Mouse (Mus musculus): ENCODE data around the gene Tm6sf1. TPM values are rescaled to one million over a fixed set of nuclear protein-coding genes. Genes with fewer than 3 reads are reported as not detected.

Tm6sf1 gene
- polyA plus RNA-seq, 1 experiment from 2014 or later: 20.0 TPM

DNA sequence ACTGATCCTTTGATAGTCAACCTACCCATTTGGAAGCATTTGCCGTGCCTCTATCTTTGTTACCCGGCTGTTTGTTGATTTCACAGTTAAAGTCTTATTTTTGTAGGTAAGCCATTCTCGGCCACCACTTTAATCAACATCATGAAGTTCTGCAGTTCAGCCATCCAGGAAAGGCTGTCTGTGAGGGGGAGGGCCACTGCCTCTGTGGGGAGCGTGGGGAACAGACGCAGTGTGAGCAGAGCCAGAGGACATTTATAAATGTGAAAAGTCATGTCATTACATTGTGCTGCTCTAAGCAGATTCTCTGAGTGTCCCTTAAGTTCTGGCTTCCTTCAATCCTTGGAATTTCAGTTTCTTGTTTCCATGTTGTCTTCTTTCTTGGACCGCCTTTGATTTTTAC is 8.6 kb upstream of the Tm6sf1 start:
- 73% methylated on average over 6 of the region's 6 CpGs for WGBS
- Histone ChIP-seq H3K9me3 (no peaks in the 10 kb centered on the region), H3K27ac (replicated peaks) (no peak overlapping the region), H3K27me3 (replicated peaks) (no peaks in the 10 kb centered on the region), H3K4me3 (no peak overlapping the region), H3K36me3 (no peaks in the 10 kb centered on the region), H3K9ac (no peak overlapping the region), H3K4me2 (no peak overlapping the region), H3K4me1 (peaks cover 19% of the 10 kb centered on the region)
- ATAC-seq (ENCODE audit: extremely low read depth, insufficient number of reproducible peaks, low FRiP score, low TSS enrichment): no peak

- Histone ChIP-seq H3K9me3 (no peaks in the 10 kb centered on the region), H3K27me3 (replicated peaks) (0 out of 2 replicates have a peak, but pooled peaks cover 4% of the 10 kb centered on the region), H3K9ac (no peak overlapping the region), H3K4me2 (no peak overlapping the region), H3K4me1 (peaks cover 21% of the 10 kb centered on the region), H3K36me3 (no peaks in the 10 kb centered on the region), H3K27ac (replicated peaks) (no peak overlapping the region), H3K4me3 (no peak overlapping the region)
- WGBS: 70% methylated on average over 3 of the region's 3 CpGs
- ATAC-seq (ENCODE audit: extremely low read depth, insufficient number of reproducible peaks, low FRiP score, low TSS enrichment): no peak
These were observed 7.1 kb upstream of the Tm6sf1 start for GRCm38 (mm10) chr7:81851706-81852105.

DNA sequence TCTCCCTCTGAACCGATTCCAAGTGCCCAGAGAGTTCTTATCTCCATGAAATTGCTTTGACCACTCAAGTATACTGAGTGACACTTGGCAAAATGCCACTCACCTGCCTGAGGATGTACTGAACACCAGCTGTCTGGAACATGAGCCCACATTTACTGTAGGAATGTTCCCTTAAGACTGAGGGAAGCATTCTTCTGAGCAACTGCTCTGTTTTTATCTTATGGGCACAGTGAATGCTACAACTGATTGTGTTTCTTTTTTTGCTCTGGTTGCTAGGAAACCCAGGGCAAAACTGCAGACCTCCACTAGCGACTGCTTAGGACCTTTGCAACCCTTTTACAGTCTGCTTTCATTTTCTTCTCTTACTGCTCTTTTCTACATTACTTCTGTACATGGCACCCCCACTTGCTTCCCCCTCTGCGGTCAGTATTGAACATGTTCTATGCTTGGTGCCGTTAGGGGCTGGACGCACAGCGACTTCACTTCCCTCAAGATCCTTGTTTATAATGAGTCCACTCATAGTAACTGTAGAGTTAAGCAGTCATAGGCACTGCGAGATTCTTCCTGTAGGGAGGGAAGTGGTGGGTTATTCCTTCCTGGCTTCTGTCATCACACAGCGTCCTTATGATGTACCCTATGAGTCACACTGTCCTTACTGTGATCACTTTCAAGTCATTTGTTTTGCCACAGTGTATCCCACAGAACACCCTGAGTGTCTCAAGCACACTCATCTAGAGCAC is 4.1 kb upstream of the Tm6sf1 start:
- Histone ChIP-seq H3K4me3 (peak overlapping the region; percentile 31), H3K36me3 (no peaks in the 10 kb centered on the region), H3K9me3 (no peaks in the 10 kb centered on the region), H3K27ac (replicated peaks) (peak overlapping the region; percentile 74), H3K4me2 (peak overlapping the region; percentile 61), H3K27me3 (replicated peaks) (peaks cover 11% of the 10 kb centered on the region; the same call in 1 of the 2 replicates), H3K9ac (peak overlapping the region; percentile 61), H3K4me1 (peaks cover 33% of the 10 kb centered on the region)
- peak; percentile 12; the same call in 1 of the 2 replicates for ATAC-seq (ENCODE audit: extremely low read depth, insufficient number of reproducible peaks, low FRiP score, low TSS enrichment)
- 36% methylated on average over 8 of the region's 8 CpGs for WGBS

GRCm38 (mm10) chr7:81855694-81856093 is 3.1 kb upstream of the Tm6sf1 start, which contains the start of gene Gm10160:
Gm10160 (minus strand) TSS chr7:81855794.
- no peaks in the 10 kb centered on the region for H3K9me3 ChIP-seq
- H3K36me3 ChIP-seq: no peaks in the 10 kb centered on the region
- H3K9ac ChIP-seq: peak within 1 kb of the TSS; percentile 61
- no peak for ATAC-seq (ENCODE audit: extremely low read depth, insufficient number of reproducible peaks, low FRiP score, low TSS enrichment)
- WGBS: 80% methylated on average over 1 of the region's 1 CpGs
- peak within 1 kb of the TSS; percentile 31 for H3K4me3 ChIP-seq
- peak within 1 kb of the TSS; percentile 74 for H3K27ac ChIP-seq (replicated peaks)
- peaks cover 11% of the 10 kb centered on the region; the same call in 1 of the 2 replicates for H3K27me3 ChIP-seq (replicated peaks)
- H3K4me2 ChIP-seq: peak within 1 kb of the TSS; percentile 61
- peaks cover 42% of the 10 kb centered on the region for H3K4me1 ChIP-seq

DNA sequence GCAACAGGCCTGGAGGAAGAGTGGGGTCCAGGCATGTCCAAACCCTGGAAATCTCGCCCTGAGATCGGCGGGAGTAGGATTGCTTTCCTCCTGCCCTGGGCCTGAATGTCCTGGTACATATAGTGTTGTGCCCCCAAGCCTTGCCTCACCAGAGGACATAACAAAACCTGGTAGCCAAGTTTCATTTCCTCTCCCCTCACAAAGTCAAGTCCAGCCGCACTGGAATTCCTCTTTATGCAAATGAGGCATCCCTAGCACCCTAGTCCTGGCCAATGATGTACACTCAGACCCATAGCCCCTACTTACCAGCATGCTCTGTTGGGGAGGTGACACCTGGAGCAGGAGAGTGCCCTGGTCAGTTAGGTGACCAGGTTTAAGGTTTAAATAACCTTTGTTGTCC is 2.6 kb upstream of the Tm6sf1 start:
- WGBS: 78% methylated on average over 4 of the region's 4 CpGs
- no peak overlapping the region for H3K4me3 ChIP-seq
- no peaks in the 10 kb centered on the region for H3K36me3 ChIP-seq
- peaks cover 46% of the 10 kb centered on the region for H3K4me1 ChIP-seq
- peaks cover 11% of the 10 kb centered on the region; the same call in 1 of the 2 replicates for H3K27me3 ChIP-seq (replicated peaks)
- no peak overlapping the region for H3K9ac ChIP-seq
- no peak overlapping the region for H3K27ac ChIP-seq (replicated peaks)
- no peak overlapping the region for H3K4me2 ChIP-seq
- ATAC-seq (ENCODE audit: extremely low read depth, insufficient number of reproducible peaks, low FRiP score, low TSS enrichment): no peak
- no peaks in the 10 kb centered on the region for H3K9me3 ChIP-seq

DNA sequence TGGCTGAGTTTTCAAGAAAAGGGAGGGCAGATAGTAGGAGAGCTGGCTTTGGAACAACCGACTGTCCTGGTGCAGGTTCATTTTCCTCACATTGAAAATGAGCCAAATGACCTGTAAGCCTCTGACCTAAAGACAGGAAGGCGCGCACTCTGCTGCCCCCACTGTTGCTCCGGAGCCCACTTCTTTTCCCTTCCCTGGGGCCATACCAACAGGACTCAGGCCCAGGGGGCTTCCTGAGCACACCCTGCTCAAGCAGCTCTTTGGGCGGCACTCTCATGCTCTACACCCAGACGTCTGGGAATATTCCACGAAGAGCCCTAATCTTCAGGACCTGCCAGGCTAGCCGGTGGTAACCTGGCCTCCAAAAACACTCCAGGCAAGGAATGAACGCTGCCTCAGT is 565 bp upstream of the Tm6sf1 start:
- H3K27ac ChIP-seq (replicated peaks): no peak overlapping the region

DNA sequence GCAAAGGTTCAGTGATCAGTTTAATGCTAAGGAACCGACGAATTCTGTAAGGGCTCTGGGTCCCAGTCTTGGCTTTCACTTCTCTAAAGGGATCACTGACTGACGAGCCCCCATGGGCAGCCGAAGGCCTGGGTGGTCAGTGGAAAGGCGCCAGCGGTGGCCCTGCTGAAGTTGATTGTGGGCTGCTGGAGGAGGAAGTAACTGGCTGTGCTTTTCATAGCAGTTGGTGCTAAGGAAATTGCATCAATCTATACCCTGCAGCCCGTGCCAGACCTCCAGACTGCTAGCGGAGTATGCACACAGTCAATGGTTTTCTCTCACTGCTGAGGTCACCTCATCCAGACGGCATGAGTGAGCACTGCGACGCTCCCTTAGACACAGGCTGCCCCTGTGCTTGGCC is 1.3 kb downstream of the Tm6sf1 start:
- Histone ChIP-seq H3K4me2 (peak overlapping the region; percentile 87), H3K4me3 (peak overlapping the region; percentile 72), H3K27ac (replicated peaks) (peak overlapping the region; percentile 68), H3K9me3 (no peaks in the 10 kb centered on the region), H3K9ac (peak overlapping the region; percentile 87), H3K36me3 (no peaks in the 10 kb centered on the region), H3K4me1 (peaks cover 54% of the 10 kb centered on the region), H3K27me3 (replicated peaks) (peaks cover 11% of the 10 kb centered on the region)
- 32% methylated on average over 11 of the region's 11 CpGs for WGBS
- ATAC-seq (ENCODE audit: extremely low read depth, insufficient number of reproducible peaks, low FRiP score, low TSS enrichment): no peak

More for the DNA sequence above, 565 bp upstream of the Tm6sf1 start:
- no peaks in the 10 kb centered on the region for H3K9me3 ChIP-seq
- H3K27me3 ChIP-seq (replicated peaks): peaks cover 11% of the 10 kb centered on the region
- H3K36me3 ChIP-seq: no peaks in the 10 kb centered on the region
- peaks cover 62% of the 10 kb centered on the region for H3K4me1 ChIP-seq
- peak overlapping the region; percentile 87 for H3K4me2 ChIP-seq
- ATAC-seq (ENCODE audit: extremely low read depth, insufficient number of reproducible peaks, low FRiP score, low TSS enrichment): no peak
- H3K9ac ChIP-seq: 0 out of 2 replicates have a peak overlapping the region, but pooled peaks have one; percentile 87
- WGBS: 7% methylated on average over 9 of the region's 9 CpGs
- peak overlapping the region; percentile 72 for H3K4me3 ChIP-seq

- peaks cover 11% of the 10 kb centered on the region for H3K27me3 ChIP-seq (replicated peaks)
- H3K27ac ChIP-seq (replicated peaks): peak overlapping the region; percentile 68; the same call in 1 of the 2 replicates
- H3K4me3 ChIP-seq: no peak overlapping the region
- ATAC-seq (ENCODE audit: extremely low read depth, insufficient number of reproducible peaks, low FRiP score, low TSS enrichment): no peak
- peak overlapping the region; percentile 87 for H3K4me2 ChIP-seq
- 65% methylated on average over 5 of the region's 5 CpGs for WGBS
- H3K4me1 ChIP-seq: peaks cover 48% of the 10 kb centered on the region
- H3K9ac ChIP-seq: 0 out of 2 replicates have a peak overlapping the region, but pooled peaks have one; percentile 87
- no peaks in the 10 kb centered on the region for H3K9me3 ChIP-seq
- peaks cover 3% of the 10 kb centered on the region; the same call in 1 of the 2 replicates for H3K36me3 ChIP-seq
These were observed 2.2 kb downstream of the Tm6sf1 start for GRCm38 (mm10) chr7:81860996-81861395.

DNA sequence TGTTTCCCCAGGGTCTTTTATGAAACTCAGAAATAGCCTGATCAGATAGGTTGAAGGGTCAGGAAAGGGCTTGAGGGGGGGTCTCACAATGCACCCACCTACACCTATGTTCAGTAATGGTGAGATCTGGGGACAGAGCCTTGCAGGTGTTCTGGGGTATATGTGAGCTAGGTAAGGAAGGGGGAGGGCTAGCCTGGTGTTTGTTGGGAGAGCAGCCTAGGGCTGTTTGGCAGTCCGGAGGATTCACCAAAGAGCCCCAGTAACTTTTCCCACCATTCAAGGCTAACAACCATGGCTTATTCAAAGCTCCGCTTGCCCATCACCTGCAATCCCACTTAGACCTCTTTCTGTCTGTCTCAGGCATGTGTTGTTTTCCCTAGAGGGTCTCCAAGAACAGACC is 2.7 kb downstream of the Tm6sf1 start:
- Histone ChIP-seq H3K9ac (no peak overlapping the region), H3K4me1 (peaks cover 48% of the 10 kb centered on the region), H3K4me3 (no peak overlapping the region), H3K4me2 (0 out of 2 replicates have a peak overlapping the region, but pooled peaks have one; percentile 87), H3K27ac (replicated peaks) (no peak overlapping the region), H3K36me3 (peaks cover 3% of the 10 kb centered on the region), H3K9me3 (no peaks in the 10 kb centered on the region), H3K27me3 (replicated peaks) (peaks cover 10% of the 10 kb centered on the region)
- 81% methylated on average over 2 of the region's 2 CpGs for WGBS
- ATAC-seq (ENCODE audit: extremely low read depth, insufficient number of reproducible peaks, low FRiP score, low TSS enrichment): no peak

GRCm38 (mm10) chr7:81861921-81862320 is 3.1 kb downstream of the Tm6sf1 start:
- H3K27me3 ChIP-seq (replicated peaks): peaks cover 5% of the 10 kb centered on the region
- 46% methylated on average over 4 of the region's 4 CpGs for WGBS
- peaks cover 47% of the 10 kb centered on the region for H3K4me1 ChIP-seq
- H3K27ac ChIP-seq (replicated peaks): no peak overlapping the region
- no peaks in the 10 kb centered on the region for H3K9me3 ChIP-seq
- H3K4me3 ChIP-seq: no peak overlapping the region
- H3K4me2 ChIP-seq: no peak overlapping the region
- peak overlapping the region; percentile 19; the same call in 1 of the 2 replicates for H3K9ac ChIP-seq
- H3K36me3 ChIP-seq: peaks cover 3% of the 10 kb centered on the region
- ATAC-seq (ENCODE audit: extremely low read depth, insufficient number of reproducible peaks, low FRiP score, low TSS enrichment): no peak

- peak overlapping the region; percentile 27 for H3K4me2 ChIP-seq
- 58% methylated on average over 24 of the region's 24 CpGs for WGBS
- H3K4me1 ChIP-seq: peaks cover 46% of the 10 kb centered on the region
These were observed 4.1 kb downstream of the Tm6sf1 start for GRCm38 (mm10) chr7:81862587-81863583.

More at GRCm38 (mm10) chr7:81862587-81863583, 4.1 kb downstream of the Tm6sf1 start:
- Histone ChIP-seq H3K9me3 (no peaks in the 10 kb centered on the region), H3K27ac (replicated peaks) (peak overlapping the region; percentile 68), H3K36me3 (peaks cover 3% of the 10 kb centered on the region), H3K27me3 (replicated peaks) (no peaks in the 10 kb centered on the region; the same call in 1 of the 2 replicates), H3K9ac (0 out of 2 replicates have a peak overlapping the region, but pooled peaks have one; percentile 37), H3K4me3 (no peak overlapping the region)
- ATAC-seq (ENCODE audit: extremely low read depth, insufficient number of reproducible peaks, low FRiP score, low TSS enrichment): no peak
